7 mouse cellular contexts compared by ENCODE assay signal in the genomic region with DNA sequence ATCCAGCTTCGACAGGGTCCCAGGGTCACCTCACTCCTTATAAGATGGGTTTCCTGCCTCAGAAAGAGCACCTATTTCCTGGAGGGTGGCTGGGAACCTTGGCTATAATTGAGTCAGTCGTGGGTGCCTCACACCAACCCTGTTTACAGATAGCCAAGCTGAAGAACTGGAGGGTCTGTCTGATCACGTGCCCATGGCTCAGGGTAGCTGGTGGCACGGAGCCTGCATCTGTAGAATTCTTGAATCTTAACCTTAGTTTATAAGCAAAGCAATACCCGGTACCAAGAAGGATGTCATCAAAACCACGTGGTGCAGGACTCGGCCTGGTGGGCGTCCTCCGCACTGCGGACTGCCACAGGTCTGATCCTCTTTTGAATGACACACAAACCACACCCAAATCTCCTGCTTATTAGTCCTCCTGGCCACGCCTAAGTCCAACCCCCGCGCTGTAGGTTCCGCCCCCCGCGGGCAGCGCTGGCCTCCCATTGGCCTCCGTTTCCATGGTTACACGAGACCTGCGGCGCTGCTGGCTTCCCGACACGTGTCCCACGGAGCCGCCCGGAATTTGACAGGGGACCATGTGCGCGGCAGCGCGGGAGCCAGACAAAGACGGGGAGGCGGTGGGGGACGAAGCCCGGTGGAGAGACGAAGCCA. TPM values are rescaled to one million over a fixed set of nuclear protein-coding genes. Genes with fewer than 3 reads are reported as not detected.
A peak's percentile ranks its signal among the peaks of the same experiment; 100 is the strongest.
DNase-seq lines count a peak whose midpoint lies in the region; ATAC-seq and TF ChIP-seq lines count a peak whose summit lies in the region.

No protein-coding gene starts in this region.

- DNase-seq in midbrain, postnatal 0 days (ENCODE audit: low spot score), result peak; percentile 96
- DNase-seq in spleen, adult 2 months (ENCODE audit: low read depth in 1 of 2, low spot score in 2 of 2), result peak; percentile 37 to 60

- no peak overlapping the region for H3K9ac ChIP-seq in heart, embryonic 12.5 days
- 0 out of 2 replicates have a peak overlapping the region, but pooled peaks have one; percentile 22 for H3K9ac ChIP-seq in kidney, embryonic 15.5 days
- no peak overlapping the region for H3K9ac ChIP-seq in limb, embryonic 15.5 days
- H3K9ac ChIP-seq in midbrain, postnatal 0 days (replicated peaks; ENCODE audit: low read length, poor library complexity, severe bottlenecking), result peak overlapping the region; percentile 30; the same call in 1 of the 2 replicates

- 0 out of 2 replicates have a peak, but pooled peaks have one; percentile 43 for ATAC-seq in erythroid progenitor cell, adult 5-6 weeks (replicated peaks; ENCODE audit: low FRiP score, poor library complexity, severe bottlenecking)
- ATAC-seq in heart, embryonic 12.5 days (ENCODE audit: insufficient number of reproducible peaks, low FRiP score), result peak; percentile 84
- peak; percentile 86 for ATAC-seq in kidney, embryonic 15.5 days (replicated peaks; ENCODE audit: low FRiP score)
- peak; percentile 78 for ATAC-seq in limb, embryonic 15.5 days (ENCODE audit: insufficient number of reproducible peaks, low FRiP score, low TSS enrichment, low read depth)
- peak; percentile 94 for ATAC-seq in midbrain, postnatal 0 days (ENCODE audit: low FRiP score)

- H3K9me3 ChIP-seq in heart, embryonic 12.5 days (replicated peaks), result peaks cover 8% of the 10 kb centered on the region
- no peaks in the 10 kb centered on the region for H3K9me3 ChIP-seq in kidney, embryonic 15.5 days (replicated peaks)
- no peaks in the 10 kb centered on the region for H3K9me3 ChIP-seq in limb, embryonic 15.5 days
- H3K9me3 ChIP-seq in midbrain, postnatal 0 days (ENCODE audit: low read length), result no peaks in the 10 kb centered on the region

- H3K4me1 ChIP-seq in brown adipose tissue, adult 24 weeks (ENCODE audit: control insufficient read depth, insufficient read depth, insufficient read length, low read length), result peaks cover 42% of the 10 kb centered on the region
- H3K4me1 ChIP-seq in heart, embryonic 12.5 days (replicated peaks), result peaks cover 53% of the 10 kb centered on the region
- peaks cover 39% of the 10 kb centered on the region for H3K4me1 ChIP-seq in kidney, embryonic 15.5 days
- H3K4me1 ChIP-seq in limb, embryonic 15.5 days, result peaks cover 35% of the 10 kb centered on the region
- peaks cover 10% of the 10 kb centered on the region for H3K4me1 ChIP-seq in midbrain, postnatal 0 days (ENCODE audit: insufficient read depth, low read length)
- peaks cover 12% of the 10 kb centered on the region for H3K4me1 ChIP-seq in spleen, adult 2 months (ENCODE audit: control insufficient read depth, insufficient read depth, insufficient read length)

- H3K4me2 ChIP-seq in heart, embryonic 12.5 days, result peak overlapping the region; percentile 63
- peak overlapping the region; percentile 65 for H3K4me2 ChIP-seq in kidney, embryonic 15.5 days
- H3K4me2 ChIP-seq in limb, embryonic 15.5 days, result peak overlapping the region; percentile 78
- peak overlapping the region; percentile 41 for H3K4me2 ChIP-seq in midbrain, postnatal 0 days (ENCODE audit: low read depth, low read length, poor library complexity, severe bottlenecking)

- WGBS in heart, embryonic 12.5 days, result 2% methylated on average over 35 of the region's 35 CpGs
- 3% methylated on average over 35 of the region's 35 CpGs for WGBS in kidney, embryonic 15.5 days
- 2% methylated on average over 35 of the region's 35 CpGs for WGBS in limb, embryonic 15.5 days
- WGBS in midbrain, postnatal 0 days, result 2% methylated on average over 35 of the region's 35 CpGs
- 5% methylated on average over 35 of the region's 35 CpGs for WGBS in spleen, adult 2 months

- no peaks in the 10 kb centered on the region for H3K36me3 ChIP-seq in heart, embryonic 12.5 days
- H3K36me3 ChIP-seq in kidney, embryonic 15.5 days, result no peaks in the 10 kb centered on the region
- no peaks in the 10 kb centered on the region for H3K36me3 ChIP-seq in limb, embryonic 15.5 days
- H3K36me3 ChIP-seq in midbrain, postnatal 0 days (ENCODE audit: insufficient read depth, low read length), result no peaks in the 10 kb centered on the region
- H3K36me3 ChIP-seq in spleen, adult 2 months (ENCODE audit: control insufficient read depth, insufficient read depth, low read length), result no peaks in the 10 kb centered on the region

- TF ChIP-seq CTCF in midbrain, postnatal 0 days (IDR thresholded peaks at IDR 0.05), result no peak
- TF ChIP-seq CTCF in spleen, adult 2 months (IDR thresholded peaks at IDR 0.05; ENCODE audit: extremely low read depth, insufficient read depth, insufficient read length, insufficient replicate concordance), result no peak

- peak overlapping the region; percentile 4; the same call in 1 of the 2 replicates for H3K4me3 ChIP-seq in brown adipose tissue, adult 24 weeks (ENCODE audit: insufficient read depth, low read depth, low read length)
- peak overlapping the region; percentile 26 for H3K4me3 ChIP-seq in heart, embryonic 12.5 days
- peak overlapping the region; percentile 35 for H3K4me3 ChIP-seq in kidney, embryonic 15.5 days (replicated peaks)
- peak overlapping the region; percentile 36 for H3K4me3 ChIP-seq in limb, embryonic 15.5 days
- 0 out of 2 replicates have a peak overlapping the region, but pooled peaks have one; percentile 13 for H3K4me3 ChIP-seq in midbrain, postnatal 0 days (ENCODE audit: low read depth, low read length)
- H3K4me3 ChIP-seq in spleen, adult 2 months (ENCODE audit: extremely low read depth, insufficient read depth, insufficient read length), result peak overlapping the region; percentile 36; the same call in 1 of the 2 replicates

- H3K27me3 ChIP-seq in heart, embryonic 12.5 days (replicated peaks), result no peaks in the 10 kb centered on the region
- no peaks in the 10 kb centered on the region for H3K27me3 ChIP-seq in kidney, embryonic 15.5 days
- H3K27me3 ChIP-seq in limb, embryonic 15.5 days, result no peaks in the 10 kb centered on the region
- H3K27me3 ChIP-seq in midbrain, postnatal 0 days (ENCODE audit: insufficient read depth, low read length), result no peaks in the 10 kb centered on the region
- H3K27me3 ChIP-seq in spleen, adult 2 months (ENCODE audit: control insufficient read depth, insufficient read depth, low read length), result no peaks in the 10 kb centered on the region

- no peak for TF ChIP-seq POLR2A in spleen, adult 2 months (IDR thresholded peaks at IDR 0.05; ENCODE audit: low read depth, low read length)

- no peak overlapping the region for H3K27ac ChIP-seq in brown adipose tissue, adult 24 weeks (replicated peaks; ENCODE audit: low read depth, low read length)
- H3K27ac ChIP-seq in heart, embryonic 12.5 days (ENCODE audit: poor library complexity, severe bottlenecking), result no peak overlapping the region
- H3K27ac ChIP-seq in kidney, embryonic 15.5 days, result 0 out of 2 replicates have a peak overlapping the region, but pooled peaks have one; percentile 54
- no peak overlapping the region for H3K27ac ChIP-seq in limb, embryonic 15.5 days
- peak overlapping the region; percentile 84 for H3K27ac ChIP-seq in midbrain, postnatal 0 days (ENCODE audit: low read depth, low read length)
- H3K27ac ChIP-seq in spleen, adult 2 months (ENCODE audit: insufficient read depth, low read length), result no peak overlapping the region

RNA-seq across cellular contexts. Expression of a gene that starts 49.9 kb away (rescaled TPM):
- not detected in 2 replicates for polyA plus RNA-seq in brown adipose tissue, adult 24 weeks (2012; ENCODE audit: insufficient read depth, insufficient read length, missing spikeins)
- not detected in 2 replicates for total RNA-seq in erythroid progenitor cell, adult 5-6 weeks (2015; ENCODE audit: low replicate concordance)
- total RNA-seq in erythroid progenitor cell, adult 5-6 weeks (2017; ENCODE audit: low replicate concordance), result not detected in 2 replicates
- polyA plus RNA-seq in heart, embryonic 12.5 days (2016; fragmentation: Nextera tagmentation; extraction: Ambion mirVana), result 1.4 and 2.0 TPM in 2 replicates
- polyA plus RNA-seq in kidney, embryonic 15.5 days (2015; fragmentation: Nextera tagmentation; extraction: Ambion mirVana), result 1.2 and 1.8 TPM in 2 replicates
- polyA plus RNA-seq in limb, embryonic 15.5 days (2015; fragmentation: Nextera tagmentation; extraction: Ambion mirVana), result 2.0 and 2.2 TPM in 2 replicates
- 0.55 and 2.2 TPM in 2 replicates for total RNA-seq in midbrain, postnatal 0 days (2014; rRNA removed)
- polyA plus RNA-seq in midbrain, postnatal 0 days (2015; fragmentation: Nextera tagmentation; extraction: Ambion mirVana), result 0.64 and 0.70 TPM in 2 replicates
- 0.85 and 1.5 TPM in 2 replicates for polyA plus RNA-seq in spleen, adult 2 months (2012; rRNA removed)

Comparison
In these comparisons a context has a peak if more than half of its experiments do, and no peak if none do; other contexts are left out.
1. H3K27ac ChIP-seq: peak in kidney, embryonic 15.5 days (single experiment) and midbrain, postnatal 0 days (single experiment); none in brown adipose tissue, adult 24 weeks (single experiment), heart, embryonic 12.5 days (single experiment), limb, embryonic 15.5 days (single experiment) and spleen, adult 2 months (single experiment).
2. ATAC-seq: peak in every context shown above with its lines; median percentile 94 in midbrain, postnatal 0 days; 86 in kidney, embryonic 15.5 days; 84 in heart, embryonic 12.5 days; 78 in limb, embryonic 15.5 days; 43 in erythroid progenitor cell, adult 5-6 weeks.
3. H3K9ac ChIP-seq: peak in kidney, embryonic 15.5 days (single experiment) and midbrain, postnatal 0 days (single experiment); none in heart, embryonic 12.5 days (single experiment) and limb, embryonic 15.5 days (single experiment).
4. Peak in every context shown above with its lines, with median percentiles within 50 percentile points of each other: H3K4me3 ChIP-seq and H3K4me2 ChIP-seq.